Mouse (Mus musculus) midbrain, embryonic 12.5 days (tissue): ENCODE results near the gene Ptprb. TPM values are rescaled to one million over a fixed set of nuclear protein-coding genes. Genes with fewer than 3 reads are reported as not detected.

Experiments used
- ATAC-seq: fragments of 200-750 bp; cut with Nextera tagmentation; 2 replicates; pipeline ENCODE4 v1.8.0; 2017; ENCODE audit warnings: low read depth, moderate TSS enrichment, moderate library complexity; ENCODE audit not compliant: low FRiP score
- H3K27ac ChIP-seq: fragments of 300-500 bp; sonication (generic); replicated peaks from 2 replicates; pipeline ENCODE4 v1.5.1; 2016; ENCODE audit warnings: mild to moderate bottlenecking
- H3K27me3 ChIP-seq: fragments of 300-500 bp; sonication (generic); 2 replicates; pipeline ENCODE4 v1.6.1; 2016; ENCODE audit warnings: mild to moderate bottlenecking
- H3K36me3 ChIP-seq: fragments of 300-500 bp; sonication (generic); 2 replicates; pipeline ENCODE4 v1.6.1; 2016
- H3K4me1 ChIP-seq: fragments of 300-500 bp; sonication (generic); 2 replicates; pipeline ENCODE4 v1.6.1; 2016
- H3K4me2 ChIP-seq: fragments of 300-500 bp; sonication (generic); replicated peaks from 2 replicates; pipeline ENCODE4 v1.6.1; 2016; ENCODE audit warnings: mild to moderate bottlenecking, moderate library complexity
- H3K4me3 ChIP-seq: fragments of 300-500 bp; sonication (generic); 2 replicates; pipeline ENCODE4 v1.5.1; 2016; ENCODE audit warnings: mild to moderate bottlenecking
- H3K9ac ChIP-seq: fragments of 300-500 bp; sonication (generic); replicated peaks from 2 replicates; pipeline ENCODE4 v1.6.1; 2016; ENCODE audit warnings: mild to moderate bottlenecking, moderate library complexity
- H3K9me3 ChIP-seq: fragments of 300-500 bp; sonication (generic); 2 replicates; pipeline ENCODE4 v1.6.1; 2016; ENCODE audit warnings: mild to moderate bottlenecking
- WGBS: fragments of 180-500 bp; shearing (Covaris S2); methylation state at CpG from one replicate; pipeline ENCODE4 v1.1.7; 2016; 5-methylcytosine and 5-hydroxymethylcytosine counted together
- polyA plus RNA-seq: library from polyadenylated mRNA; unstranded; fragments of >200 nt; fragmentation: Nextera tagmentation; extraction: Ambion mirVana; gene quantifications from 2 replicates; pipeline ENCODE4 v1.2.1, GENCODE M21; 2016

Ptprb gene
- polyA plus RNA-seq, 1 experiment from 2014 or later, result 4.2 TPM

DNA sequence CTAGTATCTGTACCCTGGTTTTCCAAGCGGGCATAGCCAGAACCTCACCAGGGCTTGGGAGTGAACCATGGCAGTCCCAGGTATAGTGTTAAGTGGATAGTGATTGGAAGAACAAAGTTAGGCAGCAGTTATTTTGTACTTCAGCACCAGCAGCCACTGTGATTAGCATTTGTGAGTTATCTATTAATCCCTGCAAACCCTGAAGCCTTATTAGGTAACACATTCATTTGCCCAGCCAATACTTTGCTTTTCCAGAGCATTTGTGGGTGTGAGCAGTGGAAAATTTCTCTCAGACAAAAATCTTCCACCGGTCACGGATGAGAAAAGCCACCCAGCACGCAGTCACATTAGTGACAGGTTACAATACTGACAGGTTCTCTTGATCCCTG is 7.9 kb upstream of the Ptprb start:
- no peak overlapping the region for H3K27ac ChIP-seq
- no peak overlapping the region for H3K9ac ChIP-seq
- H3K36me3 ChIP-seq, result no peaks in the 10 kb centered on the region
- no peaks in the 10 kb centered on the region for H3K27me3 ChIP-seq
- H3K4me2 ChIP-seq, result no peak overlapping the region
- H3K4me1 ChIP-seq, result peaks cover 2% of the 10 kb centered on the region; the same call in 1 of the 2 replicates
- WGBS, result 68% methylated on average over 4 of the region's 4 CpGs
- no peaks in the 10 kb centered on the region for H3K9me3 ChIP-seq
- ATAC-seq, result no peak
- H3K4me3 ChIP-seq, result no peak overlapping the region

DNA sequence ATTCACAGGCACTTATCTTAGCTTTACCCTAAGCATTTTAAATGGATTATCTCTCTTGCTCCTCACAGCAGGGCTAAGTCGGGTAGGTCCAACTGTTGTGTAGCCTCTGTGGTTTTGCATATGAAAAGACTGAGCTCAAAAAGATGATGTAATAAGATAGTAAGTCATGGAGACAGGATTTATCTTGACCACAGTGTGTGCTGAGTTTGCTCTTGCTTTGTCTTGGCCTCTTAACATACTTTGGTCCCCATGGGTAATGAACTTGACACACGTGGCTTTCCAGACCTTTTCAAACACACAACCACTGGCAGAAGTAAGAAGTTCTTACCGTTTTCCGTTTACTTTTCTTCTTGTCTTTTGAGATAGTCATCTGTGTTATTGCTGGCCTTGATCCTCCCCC is 7.0 kb upstream of the Ptprb start:
- Histone ChIP-seq H3K9me3 (no peaks in the 10 kb centered on the region), H3K9ac (no peak overlapping the region), H3K4me2 (no peak overlapping the region), H3K4me1 (peaks cover 2% of the 10 kb centered on the region; the same call in 1 of the 2 replicates), H3K27ac (no peak overlapping the region), H3K36me3 (no peaks in the 10 kb centered on the region), H3K4me3 (no peak overlapping the region), H3K27me3 (no peaks in the 10 kb centered on the region)
- 23% methylated on average over 4 of the region's 4 CpGs for WGBS
- ATAC-seq, result no peak

GRCm38 (mm10) chr10:116270646-116271469 is 4.5 kb upstream of the Ptprb start:
- ATAC-seq, result no peak
- no peak overlapping the region for H3K9ac ChIP-seq
- H3K27me3 ChIP-seq, result no peaks in the 10 kb centered on the region
- H3K9me3 ChIP-seq, result no peaks in the 10 kb centered on the region
- H3K36me3 ChIP-seq, result no peaks in the 10 kb centered on the region
- no peak overlapping the region for H3K4me3 ChIP-seq
- peaks cover 2% of the 10 kb centered on the region; the same call in 1 of the 2 replicates for H3K4me1 ChIP-seq
- H3K27ac ChIP-seq, result no peak overlapping the region; the same call in 1 of the 2 replicates
- WGBS, result 80% methylated on average over 12 of the region's 12 CpGs
- H3K4me2 ChIP-seq, result no peak overlapping the region

GRCm38 (mm10) chr10:116271470-116271915 is 3.8 kb upstream of the Ptprb start:
- Histone ChIP-seq H3K4me3 (no peak overlapping the region), H3K27ac (no peak overlapping the region), H3K9me3 (no peaks in the 10 kb centered on the region), H3K4me1 (peaks cover 2% of the 10 kb centered on the region; the same call in 1 of the 2 replicates), H3K4me2 (no peak overlapping the region), H3K36me3 (no peaks in the 10 kb centered on the region), H3K9ac (no peak overlapping the region), H3K27me3 (no peaks in the 10 kb centered on the region)
- ATAC-seq, result no peak
- 91% methylated on average over 10 of the region's 10 CpGs for WGBS

- Histone ChIP-seq H3K36me3 (no peaks in the 10 kb centered on the region), H3K27ac (no peak overlapping the region), H3K27me3 (no peaks in the 10 kb centered on the region), H3K9me3 (no peaks in the 10 kb centered on the region), H3K4me2 (no peak overlapping the region), H3K4me1 (no peaks in the 10 kb centered on the region; the same call in 1 of the 2 replicates), H3K4me3 (no peak overlapping the region), H3K9ac (no peak overlapping the region)
- WGBS, result 63% methylated on average over 2 of the region's 3 CpGs
- no peak for ATAC-seq
Measured at GRCm38 (mm10) chr10:116272156-116272555, 3.2 kb upstream of the Ptprb start.

DNA sequence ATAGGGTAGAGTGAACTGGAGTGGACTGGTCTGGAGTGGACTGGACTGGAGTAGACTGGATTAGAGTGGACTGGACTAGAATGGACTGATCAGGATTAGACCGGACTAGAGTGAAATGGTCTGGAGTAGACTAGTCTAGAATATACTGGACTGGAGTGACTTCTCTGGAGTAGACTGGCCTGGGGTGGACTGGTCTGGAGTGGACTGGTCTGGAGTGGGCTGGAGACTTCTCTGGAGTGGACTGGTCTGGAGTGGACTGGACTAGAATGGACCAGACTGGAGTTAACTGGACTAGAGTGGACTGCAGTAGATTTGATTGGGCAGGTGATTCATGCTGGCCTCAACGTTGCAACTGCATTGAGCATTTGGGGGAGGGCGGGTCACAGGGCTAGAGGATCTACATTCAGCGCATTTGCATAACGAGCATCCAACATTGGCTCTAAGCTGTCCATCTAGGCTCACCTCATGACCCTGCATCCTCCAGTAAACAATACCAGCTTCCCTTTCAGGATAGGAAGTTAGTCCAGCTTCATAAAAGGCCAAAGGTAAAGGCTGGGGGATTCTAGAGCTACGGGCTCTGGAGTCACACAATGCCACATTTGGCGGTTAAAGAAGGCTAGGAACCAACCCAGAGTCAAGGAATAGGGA is 11.5 kb downstream of the Ptprb start:
- Histone ChIP-seq H3K9me3 (no peaks in the 10 kb centered on the region), H3K4me3 (no peak overlapping the region), H3K36me3 (no peaks in the 10 kb centered on the region), H3K27me3 (no peaks in the 10 kb centered on the region), H3K4me1 (no peaks in the 10 kb centered on the region), H3K9ac (no peak overlapping the region), H3K4me2 (no peak overlapping the region), H3K27ac (no peak overlapping the region)
- ATAC-seq, result no peak
- WGBS, result 92% methylated on average over 7 of the region's 7 CpGs

GRCm38 (mm10) chr10:116288130-116288529 is 12.8 kb downstream of the Ptprb start:
- H3K4me3 ChIP-seq, result no peak overlapping the region
- H3K27me3 ChIP-seq, result no peaks in the 10 kb centered on the region
- H3K9ac ChIP-seq, result no peak overlapping the region
- H3K27ac ChIP-seq, result no peak overlapping the region
- no peak for ATAC-seq
- no peaks in the 10 kb centered on the region for H3K9me3 ChIP-seq
- H3K4me2 ChIP-seq, result no peak overlapping the region
- 75% methylated on average over 9 of the region's 9 CpGs for WGBS
- no peaks in the 10 kb centered on the region for H3K4me1 ChIP-seq
- no peaks in the 10 kb centered on the region for H3K36me3 ChIP-seq

DNA sequence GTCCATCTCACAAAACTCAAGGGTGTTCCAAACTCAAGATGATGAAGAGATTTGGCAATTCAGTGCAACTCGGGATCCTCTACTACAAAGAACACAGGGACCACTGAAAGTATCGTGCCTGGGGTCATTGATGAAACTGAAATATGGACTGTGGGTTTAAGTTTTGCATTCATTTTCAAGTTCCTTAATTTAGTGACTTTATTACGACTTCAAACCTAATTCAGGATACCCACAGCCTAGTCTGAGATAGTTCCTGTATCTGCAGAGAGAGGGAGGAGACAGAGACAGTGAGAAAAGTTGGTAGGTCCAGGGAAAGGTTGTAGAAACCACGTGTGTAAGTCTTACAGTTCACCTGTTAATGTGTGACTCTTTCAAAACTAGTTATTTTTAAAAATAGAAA is 15.2 kb downstream of the Ptprb start:
- Histone ChIP-seq H3K9me3 (no peaks in the 10 kb centered on the region), H3K4me3 (no peak overlapping the region), H3K4me1 (no peaks in the 10 kb centered on the region), H3K4me2 (no peak overlapping the region), H3K36me3 (no peaks in the 10 kb centered on the region), H3K9ac (no peak overlapping the region), H3K27ac (no peak overlapping the region), H3K27me3 (no peaks in the 10 kb centered on the region)
- 81% methylated on average over 4 of the region's 4 CpGs for WGBS
- no peak for ATAC-seq

GRCm38 (mm10) chr10:116291153-116291755 is 15.9 kb downstream of the Ptprb start:
- ATAC-seq, result no peak
- no peaks in the 10 kb centered on the region for H3K4me1 ChIP-seq
- no peaks in the 10 kb centered on the region for H3K36me3 ChIP-seq
- no peaks in the 10 kb centered on the region for H3K9me3 ChIP-seq
- no peak overlapping the region for H3K4me3 ChIP-seq
- no peak overlapping the region for H3K27ac ChIP-seq
- H3K4me2 ChIP-seq, result no peak overlapping the region
- WGBS, result 76% methylated on average over 8 of the region's 8 CpGs
- no peak overlapping the region for H3K9ac ChIP-seq
- H3K27me3 ChIP-seq, result no peaks in the 10 kb centered on the region

DNA sequence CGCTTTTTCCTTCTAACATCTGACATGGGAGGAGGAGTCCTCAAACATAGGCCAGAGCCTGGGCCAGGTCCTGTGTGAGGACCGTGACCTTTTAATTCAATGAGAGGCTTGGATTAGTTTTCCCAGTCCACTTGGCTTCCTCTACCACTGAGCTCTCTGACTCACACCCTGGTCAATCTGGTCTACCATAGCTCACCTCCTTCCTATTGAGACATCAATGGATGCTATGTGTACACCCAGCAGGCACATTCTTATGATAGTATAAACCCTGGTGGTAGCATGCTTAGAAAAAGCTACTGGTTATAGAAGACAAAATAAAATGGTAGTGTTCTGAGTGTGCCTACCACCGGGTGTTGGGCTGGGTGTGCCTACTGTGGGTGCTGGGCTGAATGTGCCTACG is 21.1 kb downstream of the Ptprb start:
- H3K27me3 ChIP-seq, result peaks cover 20% of the 10 kb centered on the region
- peaks cover 7% of the 10 kb centered on the region for H3K4me1 ChIP-seq
- H3K9me3 ChIP-seq, result no peaks in the 10 kb centered on the region
- H3K36me3 ChIP-seq, result no peaks in the 10 kb centered on the region
- H3K9ac ChIP-seq, result no peak overlapping the region
- ATAC-seq, result no peak
- no peak overlapping the region for H3K4me3 ChIP-seq
- H3K27ac ChIP-seq, result no peak overlapping the region
- WGBS, result 89% methylated on average over 4 of the region's 4 CpGs
- H3K4me2 ChIP-seq, result no peak overlapping the region

DNA sequence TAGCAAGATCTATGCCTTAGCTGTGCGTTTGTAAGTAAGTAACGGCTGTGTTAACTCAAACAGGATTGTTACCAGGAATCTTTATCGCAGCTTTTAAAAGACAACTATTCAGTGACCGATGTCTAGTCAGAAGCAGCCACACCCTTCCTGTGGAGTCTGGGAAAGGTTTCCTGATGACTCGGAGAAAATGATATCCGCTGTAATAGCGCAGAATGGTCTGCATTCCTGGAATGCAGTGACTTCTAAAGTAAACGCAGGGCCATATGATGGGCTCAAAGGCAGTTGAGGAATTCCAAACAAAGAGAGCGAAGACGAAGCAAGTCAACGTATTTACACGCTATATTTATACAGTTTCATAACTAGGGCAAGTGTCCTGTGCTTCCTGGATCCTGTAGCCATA is 22.5 kb downstream of the Ptprb start:
- no peaks in the 10 kb centered on the region for H3K36me3 ChIP-seq
- peaks cover 30% of the 10 kb centered on the region for H3K27me3 ChIP-seq
- H3K4me2 ChIP-seq, result no peak overlapping the region
- WGBS, result 87% methylated on average over 12 of the region's 12 CpGs
- no peak overlapping the region for H3K9ac ChIP-seq
- no peak overlapping the region for H3K4me3 ChIP-seq
- H3K27ac ChIP-seq, result no peak overlapping the region
- no peak for ATAC-seq
- no peaks in the 10 kb centered on the region for H3K9me3 ChIP-seq
- peaks cover 11% of the 10 kb centered on the region for H3K4me1 ChIP-seq

DNA sequence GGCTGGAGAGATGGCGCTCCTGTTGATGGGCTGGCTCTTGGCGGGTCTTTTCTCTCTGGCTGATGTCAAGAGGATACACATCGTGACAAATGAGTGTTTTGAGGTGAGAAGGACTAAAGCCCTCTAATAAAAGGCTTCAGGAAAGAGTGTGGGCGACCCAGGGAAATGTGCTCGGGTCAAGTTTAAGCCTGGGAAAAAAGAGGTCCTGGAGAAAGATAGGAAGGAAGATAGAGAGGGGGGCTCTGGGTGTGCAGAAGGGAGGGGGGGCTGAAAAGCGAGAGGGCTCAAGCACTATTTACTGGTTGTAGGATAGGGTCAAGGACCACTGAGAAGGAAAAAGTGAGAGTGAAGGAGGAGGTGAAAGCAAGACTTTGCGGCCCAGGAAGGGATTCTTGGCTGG is 25.5 kb downstream of the Ptprb start:
- Histone ChIP-seq H3K9ac (no peak overlapping the region), H3K9me3 (no peaks in the 10 kb centered on the region), H3K36me3 (no peaks in the 10 kb centered on the region), H3K4me1 (peaks cover 18% of the 10 kb centered on the region), H3K27ac (no peak overlapping the region), H3K4me2 (peak overlapping the region; percentile 91), H3K4me3 (peak overlapping the region; percentile 52), H3K27me3 (peaks cover 30% of the 10 kb centered on the region)
- 9% methylated on average over 7 of the region's 7 CpGs for WGBS
- 0 out of 2 replicates have a peak, but pooled peaks have one; percentile 19 for ATAC-seq
